Mouse (Mus musculus) heart, embryonic 15.5 days (tissue): ENCODE results near the gene Gm21992. TPM values are rescaled to one million over a fixed set of nuclear protein-coding genes. Genes with fewer than 3 reads are reported as not detected.

ENCODE experiments used
- ATAC-seq: fragments of 200-750 bp; cut with Nextera tagmentation; replicated peaks from 2 replicates; pipeline ENCODE4 v1.8.0; 2017; ENCODE audit warnings: low read depth, moderate TSS enrichment; ENCODE audit not compliant: insufficient number of reproducible peaks, insufficient read depth, low FRiP score
- H3K27ac ChIP-seq: fragments of 300-500 bp; sonication (generic); 2 replicates; pipeline ENCODE4 v1.5.1; 2015; ENCODE audit warnings: mild to moderate bottlenecking, inconsistent platforms
- H3K27me3 ChIP-seq: fragments of 300-500 bp; sonication (generic); 2 replicates; pipeline ENCODE4 v1.6.1; 2015; ENCODE audit warnings: inconsistent platforms
- H3K36me3 ChIP-seq: fragments of 300-500 bp; sonication (generic); 2 replicates; pipeline ENCODE4 v1.6.1; 2015; ENCODE audit warnings: mild to moderate bottlenecking, inconsistent platforms
- H3K4me1 ChIP-seq: fragments of 300-500 bp; sonication (generic); replicated peaks from 2 replicates; pipeline ENCODE4 v1.6.1; 2015; ENCODE audit warnings: inconsistent platforms
- H3K4me2 ChIP-seq: fragments of 300-500 bp; sonication (generic); 2 replicates; pipeline ENCODE4 v1.6.1; 2015; ENCODE audit warnings: inconsistent platforms, mild to moderate bottlenecking, moderate library complexity
- H3K4me3 ChIP-seq: fragments of 300-500 bp; sonication (generic); 2 replicates; pipeline ENCODE4 v1.5.1; 2015; ENCODE audit warnings: mild to moderate bottlenecking, inconsistent platforms
- H3K9ac ChIP-seq: fragments of 300-500 bp; sonication (generic); 2 replicates; pipeline ENCODE4 v1.6.1; 2015; ENCODE audit warnings: mild to moderate bottlenecking, inconsistent platforms
- H3K9me3 ChIP-seq: fragments of 300-500 bp; sonication (generic); replicated peaks from 2 replicates; pipeline ENCODE4 v1.6.1; 2016; ENCODE audit warnings: inconsistent platforms
- WGBS: fragments of 180-500 bp; shearing (Covaris S2); methylation state at CpG from one replicate; pipeline ENCODE4 v1.1.7; 2015; ENCODE audit warnings: mixed read lengths; 5-methylcytosine and 5-hydroxymethylcytosine counted together
- polyA plus RNA-seq: library from polyadenylated mRNA; unstranded; fragments of >200 nt; fragmentation: Nextera tagmentation; extraction: Ambion mirVana; gene quantifications from 2 replicates; pipeline ENCODE4 v1.2.1, GENCODE M21; 2015

Gm21992 gene
- polyA plus RNA-seq, 1 experiment from 2014 or later: 30.5 TPM

DNA sequence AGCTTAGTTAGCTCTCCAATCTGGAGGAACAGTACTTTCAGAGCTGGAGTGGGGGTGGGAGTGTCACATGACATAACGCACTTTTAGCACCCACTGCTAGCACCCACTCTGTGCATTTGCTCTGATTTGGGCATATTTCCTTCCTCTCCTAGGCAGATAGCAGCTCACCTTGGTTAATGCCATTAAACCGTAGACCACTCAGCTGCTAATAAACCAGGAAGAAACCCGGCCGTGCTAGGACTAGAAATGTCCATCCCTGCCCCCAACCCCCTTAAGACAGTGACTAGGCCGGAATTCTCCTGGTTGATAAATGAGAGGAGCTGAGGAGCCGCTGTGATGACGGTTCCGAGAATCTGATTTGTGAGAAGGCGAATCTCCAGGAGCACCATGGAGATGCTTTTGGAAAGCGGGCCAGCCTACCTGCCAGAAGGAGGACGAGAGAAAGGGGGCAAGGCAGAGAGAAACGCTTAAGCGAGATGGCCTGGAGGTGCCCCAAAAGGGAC, 100.3 kb downstream of the Gm21992 start, which contains the start of gene Sptbn2:
Sptbn2 (plus strand) TSS at position 70 of the 503 bp plus-strand sequence.
- H3K27me3 ChIP-seq: peaks cover 78% of the 10 kb centered on the region
- ATAC-seq: no peak
- H3K4me2 ChIP-seq: peak within 1 kb of the TSS; percentile 98
- no peak within 1 kb of the TSS for H3K27ac ChIP-seq
- H3K36me3 ChIP-seq: no peaks in the 10 kb centered on the region
- no peaks in the 10 kb centered on the region for H3K9me3 ChIP-seq
- H3K4me3 ChIP-seq: peak within 1 kb of the TSS; percentile 49
- H3K4me1 ChIP-seq: peaks cover 17% of the 10 kb centered on the region
- WGBS: 16% methylated on average over 13 of the region's 13 CpGs
- H3K9ac ChIP-seq: peak within 1 kb of the TSS; percentile 47

DNA sequence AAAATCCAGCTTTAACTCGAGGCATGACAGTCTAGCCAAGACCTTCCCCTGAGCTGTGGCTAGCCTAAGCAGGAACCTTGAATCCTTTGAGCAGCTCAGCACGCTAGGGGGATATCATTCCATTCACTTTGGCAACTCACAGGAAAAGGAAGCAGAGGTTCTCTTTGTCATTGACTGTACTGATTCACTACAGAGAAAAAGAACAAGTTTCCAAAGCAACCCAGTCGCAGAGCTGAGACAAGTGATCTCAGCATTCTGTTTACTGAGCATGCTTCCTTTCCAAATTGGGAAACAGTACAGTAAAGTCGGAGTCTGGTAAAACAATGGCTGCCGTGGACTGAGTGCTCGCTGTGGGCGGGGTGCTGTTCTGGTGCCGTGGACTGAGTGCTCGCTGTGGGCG, 102.6 kb downstream of the Gm21992 start:
- Histone ChIP-seq H3K4me3 (no peak overlapping the region), H3K27me3 (peaks cover 54% of the 10 kb centered on the region), H3K4me1 (peaks cover 17% of the 10 kb centered on the region), H3K9ac (no peak overlapping the region), H3K36me3 (no peaks in the 10 kb centered on the region), H3K27ac (no peak overlapping the region), H3K9me3 (no peaks in the 10 kb centered on the region), H3K4me2 (no peak overlapping the region)
- ATAC-seq: no peak
- 77% methylated on average over 10 of the region's 10 CpGs for WGBS

DNA sequence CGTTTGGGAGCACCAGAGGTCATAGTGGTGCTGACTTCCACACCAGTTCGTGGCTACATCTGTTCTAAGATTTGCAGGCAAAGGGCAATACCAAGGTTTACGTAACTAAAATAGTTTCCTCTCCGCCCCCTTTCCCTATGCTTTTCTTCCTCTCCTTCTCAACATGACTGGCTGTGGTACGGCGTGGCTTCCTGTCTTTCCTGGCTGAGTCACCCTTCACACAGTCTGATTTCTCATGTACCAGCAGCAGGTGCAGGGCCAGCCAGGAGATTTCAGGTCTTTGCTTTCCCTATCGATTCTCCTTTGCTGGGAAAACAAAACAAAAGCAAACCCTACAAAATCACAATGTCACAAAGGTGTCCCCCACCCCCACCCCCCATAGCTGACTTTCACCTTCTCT, 110.2 kb downstream of the Gm21992 start:
- Histone ChIP-seq H3K4me1 (peaks cover 7% of the 10 kb centered on the region; the same call in 1 of the 2 replicates), H3K36me3 (no peaks in the 10 kb centered on the region), H3K4me2 (no peak overlapping the region), H3K27ac (no peak overlapping the region), H3K4me3 (no peak overlapping the region), H3K9ac (no peak overlapping the region), H3K27me3 (peaks cover 56% of the 10 kb centered on the region), H3K9me3 (no peaks in the 10 kb centered on the region)
- 50% methylated on average over 7 of the region's 7 CpGs for WGBS
- ATAC-seq: no peak

DNA sequence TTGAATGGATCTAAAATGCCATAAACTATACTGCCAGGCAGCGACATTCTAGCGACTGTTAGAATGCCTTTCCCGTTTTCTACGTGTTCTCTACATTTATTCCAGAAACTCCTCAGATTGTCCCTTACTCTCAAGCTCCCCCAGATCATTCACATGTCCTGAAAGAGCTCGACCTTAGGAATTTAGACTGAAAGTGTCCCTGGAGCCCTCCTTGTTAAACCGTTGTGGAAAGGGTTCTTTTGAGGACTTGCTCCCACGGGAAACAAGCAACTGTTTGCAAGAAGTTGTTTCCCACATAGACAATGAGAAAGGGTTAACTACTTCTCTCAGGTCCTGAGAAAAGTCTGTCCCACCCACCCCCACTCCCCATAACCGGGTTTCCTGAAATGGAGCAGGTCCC, 110.8 kb downstream of the Gm21992 start:
- ATAC-seq: no peak

DNA sequence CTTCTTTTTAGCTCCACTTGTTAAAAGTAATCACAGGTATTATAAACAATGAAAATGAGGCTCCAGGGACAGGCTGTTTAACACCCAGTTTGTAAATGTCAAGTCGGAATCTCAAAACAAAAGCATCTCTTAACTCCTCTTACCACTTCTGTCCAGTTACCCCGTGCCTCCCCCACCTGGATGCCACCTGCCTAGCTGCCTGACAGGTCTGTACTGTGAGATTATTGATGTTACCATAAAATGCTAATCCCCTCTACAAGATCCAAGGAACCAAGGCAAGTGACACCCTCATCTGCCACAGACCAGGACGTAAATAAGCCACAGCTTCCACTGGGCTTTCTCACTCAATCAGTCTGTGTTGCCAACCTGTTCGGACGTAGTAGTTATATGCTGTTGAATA, 111.6 kb downstream of the Gm21992 start:
- peaks cover 60% of the 10 kb centered on the region for H3K27me3 ChIP-seq
- WGBS: 70% methylated on average over 5 of the region's 5 CpGs

More for the DNA sequence above, 110.8 kb downstream of the Gm21992 start:
- H3K4me3 ChIP-seq: no peak overlapping the region
- 66% methylated on average over 8 of the region's 8 CpGs for WGBS
- H3K4me2 ChIP-seq: no peak overlapping the region
- no peak overlapping the region for H3K27ac ChIP-seq
- H3K4me1 ChIP-seq: peaks cover 7% of the 10 kb centered on the region; the same call in 1 of the 2 replicates
- H3K36me3 ChIP-seq: no peaks in the 10 kb centered on the region
- H3K9ac ChIP-seq: no peak overlapping the region
- H3K27me3 ChIP-seq: peaks cover 56% of the 10 kb centered on the region
- no peaks in the 10 kb centered on the region for H3K9me3 ChIP-seq

DNA sequence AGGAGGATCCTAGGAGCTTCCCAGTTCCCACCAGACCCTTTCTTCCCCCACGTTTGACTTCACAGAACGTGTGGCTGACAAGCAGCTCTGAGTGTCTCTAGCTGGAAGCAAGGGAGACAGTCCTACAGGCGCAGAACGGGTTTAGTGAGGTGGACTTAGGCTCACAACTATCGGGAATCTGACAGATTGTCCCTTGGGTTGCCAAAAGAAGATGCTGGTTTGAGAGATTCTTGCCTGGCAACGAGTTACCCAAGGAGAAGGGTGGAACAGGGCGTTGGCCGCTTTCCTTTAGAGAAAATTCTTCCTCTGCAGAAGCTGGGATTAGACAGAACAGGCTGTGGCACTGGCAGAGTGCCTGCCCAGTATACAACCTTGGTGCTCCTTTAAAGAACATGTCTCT, 112.6 kb downstream of the Gm21992 start:
- no peak overlapping the region for H3K4me3 ChIP-seq
- no peaks in the 10 kb centered on the region for H3K9me3 ChIP-seq
- H3K27me3 ChIP-seq: peaks cover 67% of the 10 kb centered on the region
- no peak overlapping the region for H3K27ac ChIP-seq
- no peak for ATAC-seq
- peaks cover 7% of the 10 kb centered on the region; the same call in 1 of the 2 replicates for H3K4me1 ChIP-seq
- H3K9ac ChIP-seq: no peak overlapping the region
- 32% methylated on average over 8 of the region's 8 CpGs for WGBS
- H3K4me2 ChIP-seq: peak overlapping the region; percentile 90; the same call in 1 of the 2 replicates
- no peaks in the 10 kb centered on the region for H3K36me3 ChIP-seq

More for the DNA sequence above, 111.6 kb downstream of the Gm21992 start:
- H3K4me2 ChIP-seq: no peak overlapping the region
- no peaks in the 10 kb centered on the region for H3K9me3 ChIP-seq
- H3K27ac ChIP-seq: no peak overlapping the region
- peaks cover 7% of the 10 kb centered on the region; the same call in 1 of the 2 replicates for H3K4me1 ChIP-seq
- ATAC-seq: no peak
- no peak overlapping the region for H3K9ac ChIP-seq
- H3K36me3 ChIP-seq: no peaks in the 10 kb centered on the region
- no peak overlapping the region for H3K4me3 ChIP-seq

DNA sequence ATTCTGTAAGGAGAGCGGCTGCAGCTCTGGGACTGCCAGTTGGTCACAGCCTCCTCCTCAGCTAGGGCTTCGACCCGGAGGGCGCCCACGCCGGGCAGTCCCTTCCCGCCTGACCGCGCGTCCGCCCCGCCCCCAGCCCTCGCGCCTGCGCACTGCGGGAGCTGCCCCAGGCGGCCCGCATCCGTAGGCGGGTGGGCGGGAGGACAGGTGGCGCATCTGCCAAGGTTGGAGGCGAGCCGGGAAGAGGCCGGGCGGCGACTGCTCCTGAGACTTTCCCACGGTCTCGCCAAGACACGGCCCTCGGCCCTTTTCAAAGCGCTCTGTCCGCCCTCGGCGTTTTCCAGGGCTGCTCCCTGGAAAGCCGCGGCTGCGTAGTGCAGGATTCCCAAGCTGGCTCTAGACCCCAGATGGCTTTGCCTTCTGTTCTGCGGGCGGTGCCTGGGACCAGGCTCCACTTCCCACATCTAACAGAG, 113.2 kb downstream of the Gm21992 start, which contains the start of gene Gm960:
Gm960 (minus strand) TSS at position 464 of the 473 bp plus-strand sequence.
- Histone ChIP-seq H3K27me3 (peaks cover 71% of the 10 kb centered on the region), H3K36me3 (no peaks in the 10 kb centered on the region), H3K4me1 (peaks cover 7% of the 10 kb centered on the region; the same call in 1 of the 2 replicates), H3K9ac (peak within 1 kb of the TSS; percentile 43), H3K9me3 (no peaks in the 10 kb centered on the region), H3K4me3 (peak within 1 kb of the TSS; percentile 55), H3K27ac (no peak within 1 kb of the TSS), H3K4me2 (peak within 1 kb of the TSS; percentile 90)
- under 1% methylated on average over 40 of the region's 40 CpGs for WGBS
- 0 out of 2 replicates have a peak, but pooled peaks have one; percentile 43 for ATAC-seq

DNA sequence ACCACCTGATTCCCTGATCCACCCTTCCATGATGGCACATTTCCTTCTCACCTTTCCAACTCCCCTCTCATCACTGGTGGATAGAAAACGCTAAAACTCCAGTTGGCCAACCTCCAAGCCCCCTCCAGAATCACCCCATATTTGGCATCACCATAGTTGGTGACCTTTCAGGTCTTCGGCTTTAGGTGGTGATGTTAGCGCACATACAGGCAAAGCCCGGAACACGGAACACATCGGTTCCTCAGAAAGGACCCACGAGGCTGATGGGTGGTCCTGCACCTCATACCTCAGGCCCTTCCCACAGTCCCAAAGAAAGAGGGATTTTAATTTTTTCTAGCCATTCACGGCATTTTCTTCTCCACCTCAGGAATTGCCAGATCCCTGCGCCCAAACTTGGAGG, 113.7 kb downstream of the Gm21992 start:
- Histone ChIP-seq H3K4me2 (peak overlapping the region; percentile 90), H3K4me3 (peak overlapping the region; percentile 55), H3K9ac (0 out of 2 replicates have a peak overlapping the region, but pooled peaks have one; percentile 43), H3K27ac (no peak overlapping the region), H3K4me1 (peaks cover 7% of the 10 kb centered on the region; the same call in 1 of the 2 replicates), H3K27me3 (peaks cover 72% of the 10 kb centered on the region), H3K36me3 (no peaks in the 10 kb centered on the region), H3K9me3 (no peaks in the 10 kb centered on the region)
- 76% methylated on average over 9 of the region's 9 CpGs for WGBS
- no peak for ATAC-seq

DNA sequence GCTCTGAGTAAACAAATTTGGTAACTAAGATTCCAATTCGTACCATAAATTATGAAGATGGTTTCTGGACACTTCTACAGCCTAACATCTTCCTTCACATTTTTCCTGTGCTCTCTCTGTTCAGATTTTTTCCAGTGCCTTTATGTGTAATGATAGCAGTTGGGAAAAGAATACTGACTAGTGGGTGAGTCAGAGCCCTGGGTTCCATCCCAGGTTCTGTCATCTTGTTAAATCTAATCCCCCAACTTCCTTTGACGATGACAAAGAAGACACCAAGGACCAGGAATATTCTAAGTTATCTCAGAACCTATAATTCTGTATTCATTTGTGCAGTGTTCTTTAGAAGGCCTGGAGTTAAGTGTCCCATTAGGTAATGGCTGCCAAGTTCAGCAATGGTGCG, 114.3 kb downstream of the Gm21992 start:
- Histone ChIP-seq H3K27ac (no peak overlapping the region), H3K4me3 (no peak overlapping the region), H3K9ac (no peak overlapping the region), H3K36me3 (no peaks in the 10 kb centered on the region), H3K4me2 (no peak overlapping the region), H3K4me1 (peaks cover 7% of the 10 kb centered on the region; the same call in 1 of the 2 replicates), H3K9me3 (no peaks in the 10 kb centered on the region), H3K27me3 (peaks cover 68% of the 10 kb centered on the region)
- ATAC-seq: no peak
- 79% methylated on average over 3 of the region's 3 CpGs for WGBS

DNA sequence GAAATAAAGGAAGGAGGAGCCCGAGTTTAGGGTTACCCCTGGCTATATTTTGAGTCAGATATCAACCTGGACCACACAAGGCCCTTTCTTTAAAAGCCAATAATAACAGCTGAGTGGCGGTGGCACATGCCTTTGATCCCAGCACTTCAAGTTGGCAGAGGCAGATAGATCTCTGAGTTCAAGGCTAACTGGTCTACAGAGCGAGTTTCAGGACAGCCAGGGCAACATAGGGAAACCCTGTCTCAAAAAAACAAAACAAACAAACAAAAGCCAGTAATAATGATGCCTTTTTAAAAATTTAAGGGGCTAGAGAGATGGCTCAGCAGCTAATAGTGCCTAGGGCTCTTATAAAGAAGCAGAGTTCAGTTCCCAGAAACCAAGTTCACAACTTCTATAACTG, 117.1 kb downstream of the Gm21992 start:
- no peak overlapping the region for H3K9ac ChIP-seq
- H3K36me3 ChIP-seq: no peaks in the 10 kb centered on the region
- WGBS: 48% methylated on average over 3 of the region's 3 CpGs
- H3K4me3 ChIP-seq: no peak overlapping the region
- H3K9me3 ChIP-seq: no peaks in the 10 kb centered on the region
- no peak overlapping the region for H3K4me2 ChIP-seq
- H3K27me3 ChIP-seq: peaks cover 58% of the 10 kb centered on the region
- no peak for ATAC-seq
- no peak overlapping the region for H3K27ac ChIP-seq
- peaks cover 7% of the 10 kb centered on the region; the same call in 1 of the 2 replicates for H3K4me1 ChIP-seq
